Mouse (Mus musculus) kidney, adult 2 months (tissue): ENCODE measurements around the gene Cpm. TPM values are rescaled to one million over a fixed set of nuclear protein-coding genes. Genes with fewer than 3 reads are reported as not detected.
"Not testable (repeated sequence)": the region's sequence is repeated elsewhere in the genome, so short reads cannot be mapped to it uniquely, and the experiment has no call there.

Experiments used
- DNase-seq: peaks from one replicate; pipeline ENCODE4 v3.0.0; 2021
- H3K27ac ChIP-seq: fragments of 200-500 bp; 2 replicates; pipeline ENCODE4 v1.5.1; 2012; ENCODE audit warnings: low read depth, low read length, control low read depth, inconsistent platforms; ENCODE audit not compliant: insufficient read depth
- H3K27me3 ChIP-seq: fragments of 200-500 bp; replicated peaks from 2 replicates; pipeline ENCODE4 v1.6.1; 2012; ENCODE audit warnings: mild to moderate bottlenecking, moderate library complexity, low read length, inconsistent platforms; ENCODE audit not compliant: control insufficient read depth, insufficient read depth
- H3K36me3 ChIP-seq: fragments of 200-500 bp; 2 replicates; pipeline ENCODE4 v1.6.1; 2012; ENCODE audit warnings: mild to moderate bottlenecking, moderate library complexity, low read length, inconsistent platforms; ENCODE audit not compliant: control insufficient read depth, insufficient read depth
- H3K4me1 ChIP-seq: fragments of 200-500 bp; 2 replicates; pipeline ENCODE4 v1.6.1; 2011; ENCODE audit warnings: low read length; ENCODE audit not compliant: control insufficient read depth, insufficient read depth
- H3K4me3 ChIP-seq: fragments of 200-500 bp; 2 replicates; pipeline ENCODE4 v1.5.1; 2011; ENCODE audit warnings: mild to moderate bottlenecking, low read depth, low read length, control low read depth; ENCODE audit not compliant: insufficient read depth
- CTCF ChIP-seq: fragments of 200-500 bp; conservative IDR thresholded peaks from 2 replicates; pipeline ENCODE4 v1.5.1; 2011; ENCODE audit warnings: low read depth, mild to moderate bottlenecking, control low read depth, low read length, moderate library complexity, mixed read lengths; ENCODE audit not compliant: insufficient read depth, insufficient read length
- POLR2A ChIP-seq: fragments of 200-500 bp; IDR thresholded peaks from one replicate; pipeline ENCODE4 v1.6.1; 2011; ENCODE audit warnings: low read depth, low read length, control low read depth
- WGBS: fragments of 180-500 bp; shearing (Covaris S2); methylation state at CpG from one replicate; pipeline ENCODE4 v1.1.7; 2018; 5-methylcytosine and 5-hydroxymethylcytosine counted together
- polyA plus RNA-seq: library from polyadenylated mRNA; depleted of rRNA; stranded (reverse); fragments of >200 nt; gene quantifications from 2 replicates; pipeline ENCODE4 v1.2.3, GENCODE M21; 2012; rRNA removed

Cpm gene
- polyA plus RNA-seq, 1 experiment: 37.2 TPM

DNA sequence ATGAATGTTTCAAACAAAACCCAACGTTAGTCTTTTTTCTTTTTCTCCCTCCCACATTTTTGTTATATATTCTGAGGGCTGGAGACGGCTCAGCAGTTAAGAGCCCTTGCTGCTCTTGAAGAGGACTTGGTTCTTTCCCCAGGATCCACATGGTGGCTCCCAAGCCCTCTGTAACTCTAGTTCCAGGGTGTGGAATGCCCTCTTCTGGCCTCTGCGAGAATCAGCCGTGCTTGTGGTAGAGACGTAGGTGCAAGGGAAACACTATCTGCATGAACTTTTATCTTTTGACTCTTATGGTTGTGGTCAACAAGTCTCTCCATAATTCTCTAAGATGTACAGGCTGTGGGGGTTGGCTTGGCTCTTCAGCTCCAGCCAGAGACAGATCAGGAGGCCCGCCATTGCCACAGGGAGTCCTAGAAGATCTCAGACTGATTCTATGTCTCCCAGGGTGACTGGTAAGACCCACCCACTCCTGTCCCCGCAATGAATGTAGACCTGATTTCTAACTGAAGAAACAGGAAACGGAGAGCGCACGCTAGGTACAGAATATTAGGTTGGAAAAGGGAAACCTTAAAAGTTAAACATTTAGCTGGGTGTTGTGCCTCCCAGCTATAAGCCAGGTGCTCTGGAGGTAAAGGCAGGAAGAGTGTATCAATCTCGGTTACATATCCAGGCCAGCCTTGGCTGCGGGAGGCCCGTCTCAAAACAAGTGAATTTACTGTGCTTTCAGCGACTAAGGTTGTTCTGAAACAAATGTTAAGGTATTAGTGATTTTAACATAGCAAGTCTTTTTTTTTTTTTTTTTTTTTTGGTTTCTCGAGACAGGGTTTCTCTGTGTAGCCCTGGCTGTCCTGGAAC lies 102.2 kb downstream of the Cpm start:
- WGBS: 29% methylated on average over 15 of the region's 15 CpGs
- Histone ChIP-seq H3K36me3 (no peaks in the 10 kb centered on the region), H3K27ac (peak overlapping the region; percentile 44; the same call in 1 of the 2 replicates), H3K4me1 (peaks cover 5% of the 10 kb centered on the region; the same call in 1 of the 2 replicates), H3K4me3 (no peak overlapping the region), H3K27me3 (no peaks in the 10 kb centered on the region)
- DNase-seq: peak; percentile 88
- TF ChIP-seq CTCF (peak; percentile 95), POLR2A (no peak)

DNA sequence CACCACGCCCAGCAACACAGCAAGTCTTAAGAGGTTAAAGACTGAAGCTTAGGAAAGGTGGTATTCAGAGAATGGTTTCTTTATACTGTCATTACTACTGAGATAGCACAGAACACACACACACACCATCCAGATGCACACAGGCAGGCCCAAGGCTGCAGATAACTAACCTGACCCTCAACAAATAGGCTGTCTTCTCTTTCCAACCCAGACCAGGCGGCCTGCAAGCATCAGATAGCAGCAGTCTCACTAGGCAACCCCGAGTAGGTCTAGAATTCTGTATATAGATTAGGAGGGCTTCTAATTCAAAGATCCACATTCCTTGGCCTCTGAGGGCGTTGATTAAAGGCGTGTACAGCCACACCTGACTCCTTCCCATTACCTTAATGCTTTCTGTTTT lies 102.9 kb downstream of the Cpm start:
- Histone ChIP-seq H3K27ac (no peak overlapping the region), H3K4me1 (peaks cover 5% of the 10 kb centered on the region; the same call in 1 of the 2 replicates), H3K4me3 (no peak overlapping the region), H3K36me3 (no peaks in the 10 kb centered on the region), H3K27me3 (no peaks in the 10 kb centered on the region)
- TF ChIP-seq POLR2A: no peak
- TF ChIP-seq CTCF: no peak
- DNase-seq: no peak
- WGBS: 94% methylated on average over 5 of the region's 5 CpGs

DNA sequence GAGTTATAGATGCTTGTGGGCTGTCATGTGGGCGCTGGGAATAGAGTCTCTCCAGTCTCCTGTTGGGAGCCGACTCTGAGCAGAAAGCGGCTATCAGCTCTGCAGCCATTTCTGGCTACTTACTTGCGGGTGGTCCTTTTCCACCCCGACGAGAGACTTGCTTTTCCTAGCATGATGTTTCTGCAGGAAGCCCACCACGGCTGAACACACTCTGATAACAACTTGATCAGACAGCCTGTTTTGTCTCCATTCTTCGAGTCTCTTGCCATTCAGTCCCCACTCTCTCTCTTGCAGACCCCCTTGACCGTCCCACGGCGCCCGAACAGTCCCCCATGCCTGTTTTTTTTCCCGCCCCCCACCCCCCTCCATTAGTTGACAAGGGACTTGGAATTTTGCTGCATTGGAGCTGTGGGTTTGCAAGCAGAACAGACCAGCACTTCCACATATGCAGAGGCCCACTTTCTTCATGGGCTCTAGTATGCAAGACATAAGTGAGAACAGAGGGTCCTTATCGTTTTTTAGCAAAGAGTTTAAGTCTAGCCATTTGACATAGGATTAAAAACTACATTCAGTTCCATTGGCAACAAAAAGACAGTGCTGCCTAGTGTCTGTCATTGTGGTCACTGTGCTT lies 103.8 kb downstream of the Cpm start:
- Histone ChIP-seq H3K27ac (no peak overlapping the region), H3K4me1 (peaks cover 5% of the 10 kb centered on the region; the same call in 1 of the 2 replicates), H3K4me3 (no peak overlapping the region), H3K27me3 (no peaks in the 10 kb centered on the region), H3K36me3 (no peaks in the 10 kb centered on the region)
- TF ChIP-seq CTCF: no peak
- TF ChIP-seq POLR2A: no peak
- WGBS: 87% methylated on average over 14 of the region's 14 CpGs
- no peak for DNase-seq

DNA sequence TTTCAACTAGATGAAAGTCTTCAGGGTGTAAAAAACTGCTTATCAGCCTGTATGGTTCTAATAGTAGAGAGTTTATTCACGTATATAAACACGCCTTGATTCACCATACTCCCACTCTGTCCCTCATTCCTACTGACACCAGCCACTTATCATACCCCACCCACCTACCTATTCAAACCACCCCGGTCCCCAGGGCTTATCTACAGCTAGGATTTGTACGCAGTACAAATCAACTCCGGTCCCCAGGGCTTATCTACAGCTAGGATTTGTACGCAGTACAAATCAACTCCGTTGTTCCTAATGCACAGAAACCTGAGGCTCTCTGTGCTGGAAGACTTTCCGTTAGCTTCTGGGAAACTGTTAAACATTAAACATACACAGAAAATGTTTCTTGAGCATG lies 104.3 kb downstream of the Cpm start:
- DNase-seq, H3K36me3 ChIP-seq, H3K27ac ChIP-seq, H3K27me3 ChIP-seq, H3K4me1 ChIP-seq, H3K4me3 ChIP-seq: not testable (repeated sequence)
- WGBS: 65% methylated on average over 8 of the region's 8 CpGs

DNA sequence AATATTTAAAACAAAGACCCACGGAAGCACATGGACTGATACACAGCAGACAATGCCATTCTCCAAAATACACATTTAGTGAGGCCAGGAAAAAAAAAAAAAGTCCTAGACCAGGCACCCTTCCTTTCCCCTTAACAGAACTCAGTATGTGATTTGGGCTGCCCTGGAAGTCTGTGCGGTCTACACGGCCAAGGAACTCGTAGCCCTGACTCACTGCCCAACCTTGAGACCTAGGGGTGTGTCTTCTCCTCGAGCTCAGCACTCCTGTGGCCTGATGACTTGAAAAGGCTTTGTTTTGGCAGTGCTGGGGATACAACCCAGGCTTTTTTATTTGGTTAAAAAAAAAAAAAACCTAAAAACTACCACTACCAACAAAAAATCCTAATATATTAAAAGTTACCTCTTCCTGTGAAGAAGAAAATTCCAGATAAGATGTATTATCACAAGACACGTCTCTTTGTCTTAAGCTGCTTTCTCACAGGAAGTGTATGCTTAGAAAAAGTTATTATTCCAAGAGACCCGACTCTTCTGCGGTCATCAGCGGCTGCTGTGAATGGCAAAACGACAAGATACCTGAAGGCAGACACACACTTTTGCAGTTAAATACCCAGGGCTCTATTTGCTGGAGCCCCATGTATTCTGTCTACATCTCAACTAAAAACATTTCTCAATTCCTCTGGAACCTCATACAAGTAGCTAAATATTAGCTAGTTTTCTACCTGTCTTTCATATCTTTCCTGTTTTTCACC lies 105.0 kb downstream of the Cpm start:
- 54% methylated on average over 10 of the region's 10 CpGs for WGBS
- not testable (repeated sequence) for H3K27me3 ChIP-seq, H3K36me3 ChIP-seq, H3K4me3 ChIP-seq, H3K4me1 ChIP-seq, H3K27ac ChIP-seq
- peak; percentile 81 for DNase-seq

DNA sequence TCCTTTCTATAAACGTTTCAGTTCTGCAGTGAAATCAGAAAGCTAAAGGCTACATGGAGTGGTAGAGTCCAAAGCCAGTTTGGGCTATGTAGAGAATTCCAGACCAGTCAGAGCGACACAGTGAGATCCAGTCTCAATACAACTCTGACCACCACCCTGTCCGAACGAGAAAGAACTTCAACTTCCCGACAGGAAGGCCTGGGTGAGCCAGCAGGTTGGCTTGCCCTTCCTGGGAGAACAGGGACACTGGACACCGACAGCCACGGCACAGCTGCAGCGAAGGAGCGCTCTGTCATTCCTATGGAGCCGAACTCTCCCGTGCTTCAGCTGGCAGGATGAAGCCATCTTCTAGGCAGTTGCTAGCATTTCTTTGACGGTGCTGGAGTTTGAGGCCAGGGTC lies 106.1 kb downstream of the Cpm start:
- H3K4me1 ChIP-seq, DNase-seq, H3K36me3 ChIP-seq, H3K4me3 ChIP-seq, H3K27me3 ChIP-seq: not testable (repeated sequence)
- 0 out of 2 replicates have a peak overlapping the region, but pooled peaks have one; percentile 16 for H3K27ac ChIP-seq
- 88% methylated on average over 12 of the region's 12 CpGs for WGBS

DNA sequence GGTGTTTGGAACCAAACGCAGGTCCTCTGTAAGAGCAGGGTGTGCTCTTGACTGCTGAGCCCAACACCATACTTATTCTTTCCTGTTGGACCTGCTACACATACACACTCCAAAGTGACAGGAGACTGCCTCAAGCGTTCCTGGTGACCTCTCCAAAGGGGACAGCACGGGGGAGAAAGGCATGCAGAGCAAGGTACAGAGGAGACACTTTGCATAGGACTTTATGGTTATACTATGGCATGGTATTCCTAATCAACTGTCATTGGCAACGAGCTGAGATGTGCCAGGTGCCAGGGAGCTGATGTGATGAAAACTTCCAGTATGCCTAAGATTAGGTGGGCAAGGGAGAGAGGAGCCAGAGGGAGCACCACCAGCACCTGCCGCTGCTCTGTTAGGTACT lies 107.3 kb downstream of the Cpm start:
- TF ChIP-seq POLR2A (no peak), CTCF (no peak)
- no peaks in the 10 kb centered on the region for H3K27me3 ChIP-seq
- WGBS: 88% methylated on average over 5 of the region's 5 CpGs
- H3K36me3 ChIP-seq: no peaks in the 10 kb centered on the region
- H3K4me1 ChIP-seq: peaks cover 6% of the 10 kb centered on the region; the same call in 1 of the 2 replicates
- no peak overlapping the region for H3K4me3 ChIP-seq
- peak overlapping the region; percentile 13 for H3K27ac ChIP-seq
- no peak for DNase-seq

Other genes with a start within 250 kb of the Cpm start
- gene Cpsf6, start 249.5 kb upstream of the Cpm start, polyA plus RNA-seq: 26.9 and 30.1 TPM in 2 replicates
- 21.9 and 22.9 TPM in 2 replicates for gene Mdm2, start 81.3 kb downstream of the Cpm start, polyA plus RNA-seq
- 37.1 and 39.1 TPM in 2 replicates for gene Slc35e3, start 116.9 kb downstream of the Cpm start, polyA plus RNA-seq
- 3.7 and 4.6 TPM in 2 replicates for gene Nup107, start 163.2 kb downstream of the Cpm start, polyA plus RNA-seq
- gene Rap1b, start 216.5 kb downstream of the Cpm start, polyA plus RNA-seq: 23.2 and 38.2 TPM in 2 replicates